Mouse (Mus musculus) MN1 (cell line): ENCODE data around the gene Gm10697.
"Not testable (repeated sequence)": the region's sequence is repeated elsewhere in the genome, so short reads cannot be mapped to it uniquely, and the experiment has no call there.

Source experiments
- DNase-seq: peaks from one replicate; pipeline ENCODE4 v3.0.0-alpha.2; 2016; ENCODE audit warnings: low spot score

The Gm10697 gene

DNA sequence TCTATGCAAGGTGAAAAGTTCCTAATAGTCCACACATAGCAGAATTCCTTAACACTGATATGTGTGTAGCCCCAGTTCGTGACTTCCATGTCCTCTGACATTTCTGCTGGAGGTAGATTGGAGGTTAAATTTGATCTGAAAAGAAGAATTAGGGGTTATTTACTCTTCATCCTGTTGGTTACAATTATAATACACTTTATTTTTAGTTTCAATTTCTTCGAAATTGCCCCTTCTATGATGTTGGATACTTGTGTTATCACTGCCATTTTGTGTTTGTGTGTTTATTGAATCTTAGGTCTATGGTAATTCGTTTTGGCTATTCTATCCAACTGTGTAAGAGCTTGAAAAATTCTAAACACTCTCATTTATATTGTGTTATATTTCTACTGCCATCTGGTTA lies at the start of gene Gm10697:
Gene Gm10697 (minus strand): TSS at position 101 of the 400 bp plus-strand sequence.
- DNase-seq: not testable (repeated sequence)

DNA sequence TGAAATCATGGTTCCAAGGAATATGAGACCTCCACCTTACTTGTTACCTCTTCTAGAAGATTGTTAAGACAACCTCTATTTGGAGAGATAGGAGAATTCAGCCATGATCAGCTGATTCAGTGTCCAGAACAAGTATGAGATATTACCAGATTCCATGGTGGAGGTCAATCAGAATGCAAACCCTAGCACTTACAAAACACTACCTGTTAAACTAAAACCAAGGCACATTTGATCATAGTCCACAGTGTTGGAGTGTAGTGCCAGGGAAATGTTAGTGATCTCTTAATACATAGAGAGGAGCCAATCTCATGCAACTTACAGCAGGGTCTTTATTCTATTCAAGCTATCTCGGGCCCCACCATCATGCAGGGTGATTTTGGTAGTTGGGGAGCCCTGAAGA lies 42.6 kb upstream of the Gm10697 start:
- DNase-seq: not testable (repeated sequence)

DNA sequence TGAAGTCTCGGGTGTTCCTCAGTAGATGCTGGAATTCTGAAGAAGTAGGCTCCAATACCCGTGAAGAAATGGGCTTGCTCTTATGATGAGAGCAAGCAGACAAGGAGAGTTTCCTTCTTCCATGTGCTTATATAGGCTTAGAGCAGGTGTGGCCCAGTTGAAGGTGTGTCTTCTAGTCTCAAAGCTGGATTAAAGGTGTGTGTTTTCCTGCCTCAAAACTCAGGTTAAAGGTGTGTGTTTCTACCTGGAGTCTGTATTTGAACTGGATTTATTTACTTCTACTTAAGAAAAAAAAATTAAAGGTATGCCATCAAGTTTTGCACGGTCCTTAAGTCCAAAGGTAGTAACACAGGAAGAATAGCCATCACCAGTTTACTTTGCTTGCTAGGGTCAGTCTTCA lies 17.7 kb downstream of the Gm10697 start, which contains the start of gene Gm9125:
Gene Gm9125 (minus strand): TSS at position 101 of the 400 bp plus-strand sequence.
- DNase-seq: not testable (repeated sequence)

DNA sequence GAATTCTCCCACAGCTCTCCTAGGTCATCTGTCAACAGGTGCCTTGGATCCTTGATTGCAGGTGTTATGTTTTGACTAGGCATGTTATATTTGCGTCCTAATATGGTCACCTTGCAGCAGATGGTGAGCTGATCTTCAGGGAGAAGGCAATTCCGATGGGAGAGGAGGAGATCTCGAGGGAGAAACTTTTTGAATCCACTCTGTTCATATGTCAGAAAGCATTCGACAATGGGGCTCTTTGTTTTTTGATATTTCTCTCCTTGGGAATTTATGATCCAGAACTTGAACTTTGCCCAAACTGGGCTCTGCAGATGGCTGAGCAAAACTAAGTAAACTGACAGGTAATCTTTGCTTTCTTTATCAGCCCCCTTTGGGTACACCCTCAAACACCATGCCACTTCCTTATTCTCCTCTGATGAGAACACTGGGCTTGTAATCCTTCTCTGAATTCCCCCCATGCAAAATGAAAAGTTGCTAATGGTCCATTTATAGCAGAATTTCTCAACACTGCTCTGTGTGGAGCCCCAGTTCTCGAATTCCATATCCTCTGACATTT lies 22.8 kb downstream of the Gm10697 start:
- DNase-seq: not testable (repeated sequence)

DNA sequence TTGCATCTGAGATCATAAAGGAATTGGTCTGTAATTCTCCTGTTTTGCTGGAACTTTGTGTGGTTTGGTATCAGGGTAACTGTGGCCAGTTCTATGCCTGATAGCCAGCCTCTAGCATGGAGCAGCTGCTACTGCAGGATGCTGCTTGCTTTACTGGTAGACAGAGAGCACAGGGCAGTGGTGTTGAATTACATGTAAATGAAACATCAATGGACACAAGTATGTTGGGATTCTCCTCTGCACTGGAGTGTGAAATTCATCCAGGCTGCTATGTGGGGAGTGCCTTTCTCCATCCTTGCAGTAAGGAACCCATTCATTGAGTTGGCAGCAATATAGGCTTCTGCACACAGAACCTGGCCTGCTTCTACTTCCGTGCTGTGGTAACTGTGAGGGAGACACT lies 34.2 kb downstream of the Gm10697 start:
- DNase-seq: not testable (repeated sequence)

DNA sequence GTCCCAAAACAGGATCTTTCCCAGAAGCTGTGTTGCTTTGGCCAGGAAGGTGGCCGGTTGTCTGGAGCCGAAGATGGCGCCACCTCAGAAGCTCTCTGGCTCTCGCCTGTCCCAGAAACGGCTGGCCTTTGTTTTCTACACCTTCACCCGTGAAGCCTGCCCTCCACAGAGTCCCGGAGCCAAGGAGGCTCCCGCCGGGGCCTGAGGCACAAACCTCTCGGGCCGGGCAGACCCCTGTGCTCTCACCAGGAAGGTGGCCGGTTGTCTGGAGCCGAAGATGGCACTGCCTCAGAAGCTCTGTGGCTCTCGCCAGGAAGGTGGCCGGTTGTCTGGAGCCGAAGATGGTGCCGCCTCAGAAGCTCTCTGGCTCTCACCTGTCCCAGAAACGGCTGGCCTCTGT lies 38.0 kb downstream of the Gm10697 start:
- not testable (repeated sequence) for DNase-seq
